Mouse (Mus musculus) testis, adult 2 months (tissue): ENCODE results near the gene Nt5c3b. TPM values are rescaled to one million over a fixed set of nuclear protein-coding genes. Genes with fewer than 3 reads are reported as not detected.

ENCODE experiments used
- H3K27ac ChIP-seq: fragments of 200-500 bp; 2 replicates; pipeline ENCODE4 v1.5.1; 2012; ENCODE audit warnings: low read depth, low read length; ENCODE audit not compliant: control insufficient read depth, insufficient read depth
- H3K27me3 ChIP-seq: fragments of 200-500 bp; 2 replicates; pipeline ENCODE4 v1.6.1; 2012; ENCODE audit warnings: mild to moderate bottlenecking, low read length, moderate library complexity; ENCODE audit not compliant: control insufficient read depth, insufficient read depth
- H3K36me3 ChIP-seq: fragments of 200-500 bp; 2 replicates; pipeline ENCODE4 v1.6.1; 2012; ENCODE audit warnings: mild to moderate bottlenecking, low read length; ENCODE audit not compliant: control insufficient read depth, insufficient read depth
- H3K4me1 ChIP-seq: fragments of 200-500 bp; 2 replicates; pipeline ENCODE4 v1.6.1; 2012; ENCODE audit warnings: low read length; ENCODE audit not compliant: control insufficient read depth, insufficient read depth
- H3K4me3 ChIP-seq: fragments of 200-500 bp; 2 replicates; pipeline ENCODE4 v1.5.1; 2012; ENCODE audit warnings: low read depth, mild to moderate bottlenecking, low read length, moderate library complexity, mixed read lengths; ENCODE audit not compliant: control insufficient read depth
- CTCF ChIP-seq: fragments of 200-500 bp; IDR thresholded peaks from 2 replicates; pipeline ENCODE4 v1.5.1; 2012; ENCODE audit warnings: low read depth, mild to moderate bottlenecking, inconsistent platforms, low read length, moderate library complexity; ENCODE audit not compliant: control insufficient read depth, insufficient read depth, insufficient replicate concordance
- POLR2A ChIP-seq: fragments of 200-500 bp; IDR thresholded peaks from 2 replicates; pipeline ENCODE4 v1.6.1; 2012; ENCODE audit warnings: low read depth, mild to moderate bottlenecking, inconsistent platforms, low read length, moderate library complexity; ENCODE audit not compliant: control insufficient read depth
- polyA plus RNA-seq: library from polyadenylated mRNA; depleted of rRNA; stranded (reverse); fragments of >200 nt; gene quantifications from 2 replicates; pipeline ENCODE4 v1.2.3, GENCODE M21; 2012

Nt5c3b gene
- polyA plus RNA-seq, 1 experiment, result 152 TPM

- no peaks in the 10 kb centered on the region for H3K36me3 ChIP-seq
- H3K4me3 ChIP-seq, result peak within 1 kb of the TSS; percentile 71
- no peaks in the 10 kb centered on the region for H3K27me3 ChIP-seq
- TF ChIP-seq POLR2A (peak; percentile 1; the same call in 1 of the 2 replicates), CTCF (peak; percentile 43; the same call in 1 of the 2 replicates)
- H3K4me1 ChIP-seq, result peaks cover 19% of the 10 kb centered on the region
- peak within 1 kb of the TSS; percentile 44; the same call in 1 of the 2 replicates for H3K27ac ChIP-seq
Observed at GRCm38 (mm10) chr11:100414021-100414913, 27.3 kb downstream of the Nt5c3b start, which contains the start of gene P3h4. Gene P3h4, minus strand, starts transcription at chr11:100414836.

DNA sequence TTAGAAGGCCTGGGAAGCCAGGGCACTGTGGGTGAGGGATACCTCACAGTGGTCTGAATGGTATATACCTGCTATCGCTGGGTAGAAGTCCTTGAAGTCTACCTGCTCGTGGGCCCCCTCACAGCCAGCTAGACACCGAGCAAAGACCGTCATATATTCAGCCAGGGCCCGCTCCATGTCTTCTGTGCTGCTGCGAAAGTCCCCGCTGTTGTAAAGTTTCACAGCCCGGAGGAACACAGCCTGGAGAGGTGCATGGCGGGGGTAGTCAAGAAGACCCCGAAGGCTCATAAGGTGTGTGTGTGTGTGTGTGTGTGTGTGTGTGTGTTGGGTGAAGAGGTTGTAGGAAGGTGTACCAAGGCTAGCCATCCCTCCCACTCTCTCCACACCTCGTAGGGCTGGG, 28.1 kb downstream of the Nt5c3b start:
- no peak for TF ChIP-seq POLR2A
- no peak for TF ChIP-seq CTCF
- H3K4me1 ChIP-seq, result peaks cover 19% of the 10 kb centered on the region
- H3K36me3 ChIP-seq, result no peaks in the 10 kb centered on the region
- no peak overlapping the region for H3K27ac ChIP-seq
- no peaks in the 10 kb centered on the region for H3K27me3 ChIP-seq
- peak overlapping the region; percentile 71 for H3K4me3 ChIP-seq

GRCm38 (mm10) chr11:100411736-100412135, 29.9 kb downstream of the Nt5c3b start:
- Histone ChIP-seq H3K4me3 (no peak overlapping the region), H3K27ac (no peak overlapping the region), H3K4me1 (peaks cover 19% of the 10 kb centered on the region), H3K27me3 (no peaks in the 10 kb centered on the region), H3K36me3 (no peaks in the 10 kb centered on the region)
- TF ChIP-seq CTCF, result no peak
- TF ChIP-seq POLR2A, result no peak

DNA sequence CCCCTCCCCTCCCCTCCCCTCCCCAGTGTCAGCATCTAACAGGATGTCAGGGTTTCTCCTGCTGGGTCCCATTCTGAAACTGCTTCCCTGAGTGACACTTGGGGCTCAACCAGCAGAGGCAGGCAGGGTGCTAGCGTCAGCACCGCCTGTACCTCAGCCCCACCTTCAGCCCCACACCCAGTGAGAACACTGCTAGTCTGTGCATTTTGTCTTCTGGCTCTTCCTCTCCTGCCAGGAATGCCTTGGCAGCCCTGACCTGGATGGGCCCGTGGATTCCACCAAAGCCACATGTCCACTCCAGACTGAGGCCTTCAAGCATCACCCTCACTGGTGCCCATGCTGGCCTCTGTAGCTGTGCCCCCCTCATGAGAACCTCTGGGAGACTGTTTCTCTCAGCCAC, 31.9 kb downstream of the Nt5c3b start:
- Histone ChIP-seq H3K36me3 (no peaks in the 10 kb centered on the region), H3K4me1 (peaks cover 11% of the 10 kb centered on the region), H3K27ac (no peak overlapping the region), H3K4me3 (no peak overlapping the region), H3K27me3 (no peaks in the 10 kb centered on the region)
- TF ChIP-seq CTCF (no peak), POLR2A (no peak)

DNA sequence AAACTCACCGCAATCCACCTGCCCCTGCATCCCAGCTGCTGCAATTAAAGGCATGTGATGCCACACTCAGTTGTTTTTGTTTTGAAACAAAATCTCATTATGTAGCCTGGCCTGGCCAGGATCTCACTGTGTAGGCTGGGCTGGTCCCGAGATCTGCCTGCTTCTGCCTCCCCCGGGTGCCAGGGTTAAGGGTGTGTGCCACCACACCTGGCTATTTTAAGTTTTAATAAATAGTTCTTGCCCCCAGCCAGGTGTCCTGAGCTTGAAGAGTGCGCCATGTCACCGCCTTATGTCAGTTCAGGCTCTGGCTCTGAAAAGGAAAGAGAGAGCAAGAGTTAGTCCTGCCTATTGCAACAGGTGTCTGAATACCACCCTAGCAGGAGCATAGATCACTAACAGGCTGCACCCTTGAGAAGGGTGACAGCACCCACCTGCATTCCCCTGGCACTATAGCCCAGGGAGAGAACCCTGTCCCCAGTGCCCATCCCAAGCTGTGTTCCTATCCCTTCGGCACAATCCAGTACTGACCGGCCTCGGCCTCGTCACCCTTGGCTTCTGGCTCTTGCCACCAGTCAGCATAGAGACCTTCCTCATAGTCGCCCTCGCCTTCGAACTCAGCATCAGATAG, 32.7 kb downstream of the Nt5c3b start:
- Histone ChIP-seq H3K4me1 (peaks cover 6% of the 10 kb centered on the region), H3K36me3 (no peaks in the 10 kb centered on the region)

GRCm38 (mm10) chr11:100408076-100408834, 33.4 kb downstream of the Nt5c3b start:
- no peaks in the 10 kb centered on the region for H3K36me3 ChIP-seq
- no peak overlapping the region for H3K27ac ChIP-seq
- H3K27me3 ChIP-seq, result no peaks in the 10 kb centered on the region
- TF ChIP-seq CTCF (peak; percentile 19; the same call in 1 of the 2 replicates), POLR2A (no peak)
- H3K4me3 ChIP-seq, result no peak overlapping the region
- no peaks in the 10 kb centered on the region; the same call in 1 of the 2 replicates for H3K4me1 ChIP-seq

More for the DNA sequence above, 32.7 kb downstream of the Nt5c3b start:
- no peak overlapping the region for H3K4me3 ChIP-seq
- TF ChIP-seq POLR2A (no peak), CTCF (no peak)
- no peak overlapping the region for H3K27ac ChIP-seq
- no peaks in the 10 kb centered on the region for H3K27me3 ChIP-seq
